Mouse (Mus musculus) intestine, embryonic 14.5 days (tissue): Measurements from ENCODE around the gene Zbtb41. TPM values are rescaled to one million over a fixed set of nuclear protein-coding genes. Genes with fewer than 3 reads are reported as not detected.

Source experiments
- ATAC-seq: fragments of 200-750 bp; cut with Nextera tagmentation; replicated peaks from 2 replicates; pipeline ENCODE4 v1.8.0; 2017; ENCODE audit warnings: low read depth, moderate number of reproducible peaks, moderate TSS enrichment, moderate library complexity; ENCODE audit not compliant: low FRiP score, low TSS enrichment
- DNase-seq: peaks from one replicate; pipeline ENCODE4 v3.0.0-alpha.2; 2018; ENCODE audit warnings: low spot score
- H3K27ac ChIP-seq: fragments of 300-500 bp; sonication (generic); 2 replicates; pipeline ENCODE4 v1.5.1; 2014; ENCODE audit warnings: low read depth, mild to moderate bottlenecking, control low read depth
- H3K27me3 ChIP-seq: fragments of 300-500 bp; sonication (generic); replicated peaks from 2 replicates; pipeline ENCODE4 v1.6.1; 2014; ENCODE audit warnings: low read length, control low read depth; ENCODE audit not compliant: control insufficient read depth, insufficient read depth
- H3K36me3 ChIP-seq: fragments of 300-500 bp; sonication (generic); 2 replicates; pipeline ENCODE4 v1.6.1; 2014; ENCODE audit warnings: low read length, control low read depth; ENCODE audit not compliant: control insufficient read depth, insufficient read depth
- H3K4me1 ChIP-seq: fragments of 300-500 bp; sonication (generic); replicated peaks from 2 replicates; pipeline ENCODE4 v1.6.1; 2014; ENCODE audit warnings: low read length, control low read depth, mixed read lengths; ENCODE audit not compliant: control insufficient read depth, insufficient read depth
- H3K4me2 ChIP-seq: fragments of 300-500 bp; sonication (generic); 2 replicates; pipeline ENCODE4 v1.6.1; 2014; ENCODE audit warnings: low read length
- H3K4me3 ChIP-seq: fragments of 300-500 bp; sonication (generic); 2 replicates; pipeline ENCODE4 v1.5.1; 2014; ENCODE audit warnings: low read depth, low read length, control low read depth, mixed read lengths
- H3K9ac ChIP-seq: fragments of 300-500 bp; sonication (generic); 2 replicates; pipeline ENCODE4 v1.6.1; 2014; ENCODE audit warnings: mild to moderate bottlenecking, low read length
- H3K9me3 ChIP-seq: fragments of 300-500 bp; sonication (generic); 2 replicates; pipeline ENCODE4 v1.6.1; 2016; ENCODE audit warnings: low read length, control low read depth; ENCODE audit not compliant: control insufficient read depth
- WGBS: fragments of 180-500 bp; shearing (Covaris S2); extraction: QIAGEN DNeasy Blood & Tissue Kit; methylation state at CpG from one replicate; pipeline ENCODE4 v1.1.7; 2014; 5-methylcytosine and 5-hydroxymethylcytosine counted together
- polyA plus RNA-seq: library from polyadenylated mRNA; unstranded; fragments of >200 nt; fragmentation: Nextera tagmentation; extraction: Ambion mirVana; gene quantifications from 2 replicates; pipeline ENCODE4 v1.2.1, GENCODE M21; 2014

The Zbtb41 gene
- polyA plus RNA-seq = 12.4 and 13.7 TPM in 2 replicates

GRCm38 (mm10) chr1:139421875-139422791, at the start of gene Zbtb41:
TSS of gene Zbtb41 (plus strand) at chr1:139422288.
- peak within 1 kb of the TSS; percentile 68 for H3K4me3 ChIP-seq
- 0 out of 2 replicates have a peak, but pooled peaks cover 6% of the 10 kb centered on the region for H3K36me3 ChIP-seq
- H3K27ac ChIP-seq = peak within 1 kb of the TSS; percentile 87
- peak within 1 kb of the TSS; percentile 62 for H3K4me2 ChIP-seq
- no peaks in the 10 kb centered on the region for H3K27me3 ChIP-seq
- peak within 1 kb of the TSS; percentile 95 for H3K9ac ChIP-seq
- ATAC-seq (peak; percentile 94), DNase-seq (peak; percentile 95)
- peaks cover 30% of the 10 kb centered on the region for H3K4me1 ChIP-seq
- H3K9me3 ChIP-seq = no peaks in the 10 kb centered on the region
- under 1% methylated on average over 69 of the region's 88 CpGs for whole genome bisulfite sequencing

DNA sequence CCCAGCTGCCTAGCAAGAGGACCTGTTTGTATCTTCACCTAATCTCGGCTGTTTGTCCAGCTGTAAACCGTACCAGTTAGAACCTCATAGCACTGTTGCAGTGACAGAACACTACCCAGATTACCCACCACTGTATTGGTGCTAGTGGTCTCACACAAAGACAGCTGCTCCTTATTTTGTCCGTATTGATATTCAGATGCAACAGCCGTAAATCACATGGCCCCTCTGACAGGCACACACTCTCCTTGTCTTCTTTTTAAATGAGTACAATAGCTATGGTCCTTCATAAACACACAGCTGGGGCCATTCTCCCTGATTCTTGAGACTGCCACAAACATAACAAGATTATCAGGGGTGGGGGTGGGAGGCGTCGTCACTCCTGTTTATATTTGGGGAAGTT, 46.2 kb upstream of the Zbtb41 start:
- DNase-seq (no peak), ATAC-seq (no peak)
- no peaks in the 10 kb centered on the region for H3K27me3 ChIP-seq
- H3K4me1 ChIP-seq = no peaks in the 10 kb centered on the region
- H3K27ac ChIP-seq = no peak overlapping the region
- H3K4me3 ChIP-seq = no peak overlapping the region
- H3K4me2 ChIP-seq = no peak overlapping the region
- no peaks in the 10 kb centered on the region for H3K9me3 ChIP-seq
- H3K9ac ChIP-seq = no peak overlapping the region
- H3K36me3 ChIP-seq = no peaks in the 10 kb centered on the region
- WGBS = 35% methylated on average over 6 of the region's 6 CpGs

GRCm38 (mm10) chr1:139376638-139377286, 45.3 kb upstream of the Zbtb41 start, which contains the start of gene Crb1:
TSS of gene Crb1 (minus strand) at chr1:139377100.
- Histone ChIP-seq H3K4me1 (no peaks in the 10 kb centered on the region), H3K4me3 (no peak within 1 kb of the TSS), H3K4me2 (0 out of 2 replicates have a peak within 1 kb of the TSS, but pooled peaks have one; percentile 9), H3K9me3 (no peaks in the 10 kb centered on the region), H3K36me3 (no peaks in the 10 kb centered on the region), H3K27me3 (no peaks in the 10 kb centered on the region), H3K27ac (no peak within 1 kb of the TSS), H3K9ac (no peak within 1 kb of the TSS)
- WGBS = 9% methylated on average over 5 of the region's 5 CpGs
- DNase-seq (peak; percentile 52), ATAC-seq (no peak)

- no peaks in the 10 kb centered on the region for H3K27me3 ChIP-seq
- H3K4me3 ChIP-seq = no peak overlapping the region
- no peaks in the 10 kb centered on the region for H3K9me3 ChIP-seq
- no peaks in the 10 kb centered on the region for H3K4me1 ChIP-seq
- H3K4me2 ChIP-seq = no peak overlapping the region
- ATAC-seq (no peak; the same call in 1 of the 2 replicates), DNase-seq (no peak)
- H3K36me3 ChIP-seq = no peaks in the 10 kb centered on the region
- H3K27ac ChIP-seq = no peak overlapping the region
- H3K9ac ChIP-seq = no peak overlapping the region
- 26% methylated on average over 11 of the region's 11 CpGs for WGBS
Measured at GRCm38 (mm10) chr1:139378861-139379620, 43.0 kb upstream of the Zbtb41 start.

DNA sequence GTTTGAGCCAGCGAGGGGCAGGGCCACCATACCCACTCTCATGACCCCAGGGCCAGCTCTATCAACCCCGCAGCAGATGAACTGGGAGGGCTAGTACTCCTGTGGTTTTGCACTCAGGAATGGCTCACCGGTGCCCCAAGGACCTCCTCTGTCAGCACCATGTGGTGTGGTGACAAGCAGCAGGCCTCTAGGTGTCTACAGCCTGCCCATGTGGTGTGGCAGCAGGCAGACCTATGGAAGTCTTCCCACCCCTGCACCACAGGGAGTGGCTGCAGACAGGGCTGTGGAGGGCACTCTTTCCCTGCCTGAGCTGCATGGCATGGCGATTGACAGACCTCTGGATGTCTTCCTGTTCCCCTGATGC, 42.5 kb upstream of the Zbtb41 start:
- Histone ChIP-seq H3K9me3 (no peaks in the 10 kb centered on the region), H3K4me1 (no peaks in the 10 kb centered on the region), H3K4me3 (no peak overlapping the region), H3K27me3 (no peaks in the 10 kb centered on the region), H3K9ac (no peak overlapping the region), H3K4me2 (no peak overlapping the region), H3K27ac (no peak overlapping the region), H3K36me3 (no peaks in the 10 kb centered on the region)
- DNase-seq (no peak), ATAC-seq (no peak)
- 17% methylated on average over 4 of the region's 4 CpGs for WGBS

GRCm38 (mm10) chr1:139391747-139392146, 30.3 kb upstream of the Zbtb41 start:
- no peaks in the 10 kb centered on the region for H3K4me1 ChIP-seq
- H3K9ac ChIP-seq = no peak overlapping the region
- H3K36me3 ChIP-seq = no peaks in the 10 kb centered on the region
- H3K4me3 ChIP-seq = no peak overlapping the region
- H3K27me3 ChIP-seq = no peaks in the 10 kb centered on the region
- WGBS = 49% methylated on average over 2 of the region's 2 CpGs
- no peak overlapping the region for H3K4me2 ChIP-seq
- ATAC-seq (no peak), DNase-seq (no peak)
- no peaks in the 10 kb centered on the region for H3K9me3 ChIP-seq
- H3K27ac ChIP-seq = no peak overlapping the region

- H3K4me2 ChIP-seq = no peak overlapping the region
- no peak overlapping the region for H3K4me3 ChIP-seq
- H3K9ac ChIP-seq = no peak overlapping the region
- ATAC-seq (no peak), DNase-seq (no peak)
- H3K36me3 ChIP-seq = no peaks in the 10 kb centered on the region
- WGBS = 19% methylated on average over 1 of the region's 1 CpGs
- no peaks in the 10 kb centered on the region for H3K4me1 ChIP-seq
- H3K9me3 ChIP-seq = no peaks in the 10 kb centered on the region
- no peak overlapping the region for H3K27ac ChIP-seq
- H3K27me3 ChIP-seq = no peaks in the 10 kb centered on the region
Measured at GRCm38 (mm10) chr1:139396589-139396988, 25.5 kb upstream of the Zbtb41 start.

GRCm38 (mm10) chr1:139405766-139406165, 16.3 kb upstream of the Zbtb41 start:
- Histone ChIP-seq H3K4me1 (no peaks in the 10 kb centered on the region), H3K4me3 (no peak overlapping the region), H3K4me2 (no peak overlapping the region), H3K36me3 (no peaks in the 10 kb centered on the region), H3K27ac (no peak overlapping the region), H3K27me3 (no peaks in the 10 kb centered on the region), H3K9me3 (0 out of 2 replicates have a peak, but pooled peaks cover 5% of the 10 kb centered on the region), H3K9ac (no peak overlapping the region)
- no peak for DNase-seq
- no peak for ATAC-seq
